Mouse (Mus musculus) liver, adult 2 months (tissue): ENCODE results near the gene Saxo1.

Experiments used
- CTCF ChIP-seq: fragments of 200-500 bp; IDR thresholded peaks from 2 replicates; pipeline ENCODE4 v1.5.1; 2011; ENCODE audit warnings: low read depth, low read length, control low read depth
- POLR2A ChIP-seq: fragments of 200-500 bp; IDR thresholded peaks from 2 replicates; pipeline ENCODE4 v1.6.1; 2011; ENCODE audit warnings: low read length, control low read depth; ENCODE audit not compliant: insufficient read depth; ENCODE audit errors: extremely low read depth

DNA sequence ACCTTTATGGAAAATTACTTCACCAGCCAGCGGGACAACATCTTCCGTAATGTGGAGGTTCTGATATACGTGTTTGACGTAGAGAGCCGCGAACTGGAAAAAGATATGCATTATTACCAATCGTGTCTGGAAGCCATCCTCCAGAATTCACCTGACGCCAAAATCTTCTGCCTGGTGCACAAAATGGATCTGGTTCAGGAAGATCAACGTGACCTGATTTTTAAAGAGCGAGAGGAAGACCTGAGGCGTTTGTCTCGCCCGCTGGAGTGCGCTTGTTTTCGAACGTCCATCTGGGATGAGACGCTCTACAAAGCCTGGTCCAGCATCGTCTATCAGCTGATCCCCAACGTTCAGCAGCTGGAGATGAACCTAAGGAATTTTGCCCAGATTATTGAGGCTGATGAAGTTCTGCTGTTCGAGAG is 18.0 kb upstream of the Saxo1 start:
- no peak for TF ChIP-seq POLR2A
- TF ChIP-seq CTCF, result no peak
